Mouse (Mus musculus): Measurements from ENCODE around the gene Notch3.

Notch3 gene

DNA sequence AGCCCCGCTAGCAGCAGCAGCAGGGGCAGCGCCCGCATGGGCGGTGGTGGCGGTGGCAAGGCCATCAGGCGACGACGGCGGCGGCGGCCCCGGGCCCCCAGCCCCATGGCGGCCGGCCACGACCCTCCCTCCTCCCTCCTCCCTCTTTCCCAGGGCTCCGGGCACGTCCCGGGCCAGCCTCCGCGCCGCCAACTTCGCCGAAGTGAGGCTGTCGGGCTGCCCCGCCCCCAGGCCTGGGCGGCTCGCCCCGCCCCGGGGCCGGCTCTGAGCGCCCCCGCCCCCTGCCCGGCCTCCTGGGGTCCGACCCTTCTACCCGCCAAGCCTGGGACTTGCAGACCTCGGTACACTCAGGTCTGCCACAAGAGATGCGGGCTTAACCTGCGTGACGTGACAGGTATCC lies at the start of gene Notch3:
Gene Notch3 (minus strand): TSS at position 166 of the 400 bp plus-strand sequence.
- TF ChIP-seq GATA4 (IDR thresholded peaks at IDR 0.05; ENCODE audit: insufficient replicate concordance, low read length), result no peak

GRCm38 (mm10) chr17:32209752-32210151 lies 43.1 kb upstream of the Notch3 start:
- TF ChIP-seq GATA4 (IDR thresholded peaks at IDR 0.05; ENCODE audit: insufficient replicate concordance, low read length), result no peak

DNA sequence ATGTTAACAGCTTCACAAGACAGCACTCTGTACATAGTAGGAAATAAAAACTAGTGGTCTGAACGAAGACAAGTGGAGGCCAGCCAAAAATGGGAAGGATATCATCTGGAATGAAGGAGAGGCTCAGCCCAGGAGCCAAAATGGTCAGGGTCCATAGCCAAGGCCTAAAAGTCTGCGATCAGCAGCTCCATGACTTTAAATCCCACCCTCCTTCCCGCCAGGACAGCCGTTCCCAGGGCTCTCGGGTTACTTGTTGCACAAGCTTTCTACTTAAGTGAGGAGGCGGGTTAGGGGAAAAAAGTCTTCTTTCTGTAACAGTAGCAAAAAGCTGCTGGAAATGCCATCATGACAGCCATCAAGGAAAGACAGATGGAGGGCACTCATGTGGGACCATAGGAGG lies 42.5 kb upstream of the Notch3 start:
- TF ChIP-seq GATA4 (IDR thresholded peaks at IDR 0.05; ENCODE audit: insufficient replicate concordance, low read length), result no peak

DNA sequence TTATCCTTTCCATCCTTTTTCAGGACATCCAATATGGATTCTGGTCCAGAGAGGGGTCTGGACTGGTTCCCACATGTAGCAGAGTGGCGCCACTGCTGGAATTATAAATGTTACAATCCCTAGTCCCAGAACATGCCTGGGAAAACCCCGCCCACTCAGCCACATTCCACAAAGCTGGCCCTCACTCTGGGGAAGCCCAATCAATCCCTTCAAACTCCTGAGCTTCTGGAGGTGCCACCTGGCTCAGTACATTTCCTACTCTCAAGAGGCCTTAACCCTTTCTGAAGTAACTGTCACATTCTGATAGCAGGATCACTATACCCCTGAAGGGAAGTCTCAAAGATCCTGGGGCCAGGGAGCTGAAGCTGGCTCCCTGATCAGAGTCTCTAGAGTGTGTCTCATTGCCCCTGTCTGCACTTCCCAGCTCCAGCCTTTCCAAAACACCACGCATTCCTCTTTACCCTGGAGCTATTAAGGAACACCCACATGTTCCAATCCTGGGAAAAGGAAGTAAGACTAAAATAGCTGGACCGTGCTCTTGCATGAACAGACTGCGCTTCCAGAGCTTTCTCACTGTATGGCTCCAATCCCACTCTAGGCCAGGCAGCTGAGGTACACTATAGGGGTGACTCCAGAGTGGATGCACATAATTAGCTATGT lies 41.1 kb upstream of the Notch3 start:
- no peak for TF ChIP-seq GATA4 (IDR thresholded peaks at IDR 0.05; ENCODE audit: insufficient replicate concordance, low read length)

GRCm38 (mm10) chr17:32205345-32205744 lies 38.7 kb upstream of the Notch3 start:
- TF ChIP-seq GATA4 (IDR thresholded peaks at IDR 0.05; ENCODE audit: insufficient replicate concordance, low read length), result no peak

GRCm38 (mm10) chr17:32202972-32203371 lies 36.3 kb upstream of the Notch3 start:
- TF ChIP-seq GATA4 (IDR thresholded peaks at IDR 0.05; ENCODE audit: insufficient replicate concordance, low read length), result no peak

DNA sequence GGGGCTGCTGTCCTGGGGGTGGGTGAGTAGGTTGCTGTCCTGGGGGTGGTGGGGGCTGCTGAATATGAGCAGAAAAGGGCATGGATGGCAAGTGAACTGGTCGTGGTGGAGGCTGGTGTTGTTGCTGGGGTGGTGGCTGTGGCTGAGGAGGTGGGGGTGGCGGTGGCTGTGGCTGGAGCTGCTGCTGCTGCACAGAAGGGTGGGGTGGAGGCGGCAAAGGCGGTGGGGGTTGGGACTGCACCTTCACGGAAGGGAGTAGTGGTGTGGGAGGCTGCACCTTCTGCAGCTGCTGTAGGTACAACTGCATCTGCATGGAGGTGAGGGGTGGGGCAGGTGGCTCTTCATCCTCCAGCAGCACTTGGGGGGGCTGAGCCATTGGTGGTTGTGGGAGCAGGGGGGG lies 34.4 kb upstream of the Notch3 start:
- TF ChIP-seq GATA4 (IDR thresholded peaks at IDR 0.05; ENCODE audit: insufficient replicate concordance, low read length), result no peak

DNA sequence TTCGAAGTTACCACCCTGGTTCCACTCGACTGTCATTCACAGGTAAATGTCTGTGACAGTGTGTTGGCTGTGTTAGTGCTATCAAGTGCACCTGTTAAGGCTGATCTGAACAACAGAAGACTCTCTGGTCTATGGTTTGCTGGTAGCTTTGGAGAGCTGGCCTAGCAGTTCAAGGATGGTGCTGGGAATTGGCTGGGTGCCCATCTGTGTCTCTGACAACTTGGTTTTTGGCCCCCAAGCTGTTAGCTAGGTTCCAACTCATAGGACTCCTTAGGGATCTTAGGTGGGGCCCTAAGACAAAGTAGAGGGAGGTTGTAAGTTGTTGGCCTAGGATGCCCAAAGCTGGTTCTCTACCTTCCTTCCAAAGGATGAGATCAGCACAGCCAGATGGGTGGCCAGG lies 33.1 kb upstream of the Notch3 start:
- TF ChIP-seq GATA4 (IDR thresholded peaks at IDR 0.05; ENCODE audit: insufficient replicate concordance, low read length), result no peak

- no peak for TF ChIP-seq GATA4 (IDR thresholded peaks at IDR 0.05; ENCODE audit: insufficient replicate concordance, low read length)
Observed at GRCm38 (mm10) chr17:32197156-32197555, 30.5 kb upstream of the Notch3 start.

DNA sequence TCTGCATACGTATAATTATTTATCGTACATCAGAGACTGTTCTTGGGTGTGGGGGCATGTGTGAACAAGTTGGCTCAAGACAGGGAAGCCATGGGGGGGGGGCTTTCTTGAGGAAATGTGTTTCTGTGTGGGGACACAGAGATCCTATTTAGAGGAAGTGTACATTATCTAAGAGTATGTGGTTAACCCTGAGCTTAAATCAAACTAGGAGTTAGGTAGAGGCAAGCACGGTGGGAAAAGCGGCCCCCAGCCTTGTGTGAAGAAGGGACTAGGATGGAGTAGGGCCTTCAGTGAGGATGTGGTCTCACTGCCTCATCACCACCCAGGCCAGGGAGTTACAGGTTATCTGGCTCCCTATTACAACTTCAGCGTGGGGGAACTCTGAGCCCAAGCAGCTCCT lies 29.1 kb upstream of the Notch3 start:
- TF ChIP-seq GATA4 (IDR thresholded peaks at IDR 0.05; ENCODE audit: insufficient replicate concordance, low read length), result no peak

DNA sequence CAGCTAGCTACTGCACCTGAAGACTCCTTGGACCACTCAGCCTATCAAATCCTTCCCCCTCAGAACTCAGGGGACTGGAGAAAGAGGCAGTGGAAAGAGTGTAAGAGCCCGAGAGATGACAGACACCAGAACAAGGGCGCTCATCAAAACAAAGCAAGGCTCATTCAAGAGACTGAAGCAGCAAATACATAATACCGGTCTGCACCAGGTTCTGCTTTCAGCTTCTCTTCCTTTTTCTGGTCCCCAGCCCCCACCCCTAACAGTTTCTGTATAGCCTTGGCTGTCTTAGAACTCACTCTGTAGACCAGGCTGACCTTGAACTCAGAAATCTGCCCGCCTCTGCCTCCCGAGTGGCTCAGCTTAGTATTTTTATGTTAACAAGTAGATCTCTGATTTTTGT lies 26.4 kb upstream of the Notch3 start:
- no peak for TF ChIP-seq GATA4 (IDR thresholded peaks at IDR 0.05; ENCODE audit: insufficient replicate concordance, low read length)

DNA sequence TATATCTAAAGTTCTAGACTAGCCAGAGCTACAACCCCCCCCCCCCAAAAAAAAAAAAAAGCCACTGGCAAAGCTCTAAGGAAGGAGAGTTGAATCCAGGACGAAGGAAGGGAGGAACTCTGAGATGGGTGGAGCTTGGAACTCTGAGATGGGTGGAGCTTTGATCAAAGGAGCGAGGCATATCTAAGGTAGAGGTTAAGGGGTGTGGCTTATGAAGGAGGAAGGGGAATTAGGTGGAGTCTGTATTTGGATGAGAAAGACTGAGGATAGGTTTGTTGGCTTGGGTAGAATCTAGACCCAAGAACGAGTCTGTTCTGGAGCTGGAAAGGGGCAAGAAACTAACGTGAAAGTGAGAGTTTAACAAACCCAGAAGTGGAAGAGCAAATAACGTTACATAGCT lies 23.2 kb upstream of the Notch3 start:
- TF ChIP-seq GATA4 (IDR thresholded peaks at IDR 0.05; ENCODE audit: insufficient replicate concordance, low read length), result no peak

DNA sequence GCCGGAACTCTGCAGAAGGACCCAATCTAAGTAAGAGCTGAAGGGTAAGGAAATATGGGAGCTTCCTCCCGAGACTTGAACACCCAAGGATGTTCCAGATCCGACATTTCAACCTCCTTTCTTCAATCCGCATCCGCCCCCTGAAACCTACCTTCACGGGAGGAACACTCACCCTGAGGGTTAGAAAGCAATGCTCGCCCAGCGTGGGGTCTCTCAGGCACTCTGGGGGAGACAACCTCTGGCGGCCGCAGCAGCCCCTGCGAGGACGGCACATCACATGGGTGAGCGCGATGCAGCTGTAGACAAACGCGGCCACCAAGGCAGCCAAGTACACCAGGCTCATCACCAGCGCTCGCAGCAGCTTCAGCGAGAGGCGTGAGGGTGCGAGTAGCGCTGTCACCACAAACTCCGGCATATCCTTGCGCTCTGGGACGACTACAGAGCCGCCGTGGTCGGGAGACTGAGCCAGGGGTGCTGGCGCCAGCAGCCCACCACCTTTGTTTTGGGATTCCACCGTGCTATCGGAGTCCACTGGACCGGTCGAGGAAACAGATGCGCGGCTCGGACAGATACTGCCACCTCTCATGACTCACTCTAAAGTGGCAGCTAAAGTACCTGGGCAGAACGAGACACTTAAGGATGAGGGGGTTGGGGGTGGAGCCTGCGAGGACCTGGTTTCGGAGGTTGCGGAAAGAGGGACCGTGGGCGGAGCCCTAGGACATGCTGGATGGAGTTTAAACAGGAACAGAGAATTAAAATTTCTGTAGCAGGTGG lies 22.4 kb upstream of the Notch3 start, which contains the start of gene Ephx3:
Gene Ephx3 (minus strand): TSS at position 687 of the 774 bp plus-strand sequence.
- no peak for TF ChIP-seq GATA4 (IDR thresholded peaks at IDR 0.05; ENCODE audit: insufficient replicate concordance, low read length)

- no peak for TF ChIP-seq GATA4 (IDR thresholded peaks at IDR 0.05; ENCODE audit: insufficient replicate concordance, low read length)
Observed at GRCm38 (mm10) chr17:32183017-32183416, 16.4 kb upstream of the Notch3 start.

DNA sequence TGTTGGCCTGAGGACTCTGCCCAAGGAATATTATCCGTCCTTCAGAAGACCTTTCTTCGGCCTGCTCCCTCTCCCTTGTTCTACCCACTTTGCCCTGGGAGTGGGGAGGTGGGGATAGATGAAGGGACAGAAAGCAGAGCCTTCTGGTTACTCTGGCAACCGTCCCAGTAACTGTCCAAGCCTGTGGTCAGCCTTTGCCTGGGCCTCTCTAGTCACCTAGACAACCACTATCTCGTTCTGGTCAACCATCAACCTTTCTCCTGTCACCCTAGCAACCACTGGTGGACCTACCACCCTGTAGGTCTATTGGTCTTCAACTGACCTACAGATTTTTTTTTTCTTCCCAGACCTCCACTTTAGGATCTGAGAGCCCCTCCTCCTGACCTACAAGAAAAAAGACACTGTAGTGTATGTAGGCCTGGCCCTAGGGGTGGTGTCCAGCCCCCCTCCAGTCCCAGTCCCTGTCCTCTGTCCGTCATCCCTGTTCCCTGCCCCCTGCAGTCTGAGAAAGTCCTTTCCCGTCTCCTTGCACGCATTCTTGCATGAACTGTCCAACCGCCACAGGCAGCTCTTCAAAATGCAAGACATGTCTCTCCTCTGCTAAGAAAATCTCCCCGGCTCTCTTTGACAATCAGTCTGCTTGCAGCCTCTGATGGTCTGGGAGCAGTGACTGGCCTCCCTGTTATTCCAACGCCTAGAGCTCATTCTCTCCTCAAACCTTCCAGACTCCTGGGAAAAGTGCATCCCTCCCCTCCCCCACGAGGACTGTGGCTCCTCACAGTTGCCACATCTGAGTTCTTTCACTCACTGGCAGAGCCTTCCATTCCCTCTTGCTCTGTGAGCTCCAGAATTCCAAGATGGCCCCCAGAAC lies 13.2 kb upstream of the Notch3 start:
- no peak for TF ChIP-seq GATA4 (IDR thresholded peaks at IDR 0.05; ENCODE audit: insufficient replicate concordance, low read length)

- no peak for TF ChIP-seq GATA4 (IDR thresholded peaks at IDR 0.05; ENCODE audit: insufficient replicate concordance, low read length)
Observed at GRCm38 (mm10) chr17:32176919-32177318, 10.3 kb upstream of the Notch3 start.

Data from liver, adult (tissue).